Mouse (Mus musculus) liver, adult 2 months (tissue): ENCODE data around the gene Asb3. TPM values are rescaled to one million over a fixed set of nuclear protein-coding genes. Genes with fewer than 3 reads are reported as not detected.

Experiments used
- DNase-seq: peaks from one replicate; pipeline ENCODE4 v3.0.0-alpha.2; 2011; ENCODE audit warnings: low read depth, low spot score; ENCODE audit errors: extremely low read depth
- H3K27ac ChIP-seq: fragments of 200-500 bp; replicated peaks from 2 replicates; pipeline ENCODE4 v1.5.1; 2012; ENCODE audit warnings: low read depth, mild to moderate bottlenecking, control low read depth, inconsistent platforms, low read length; ENCODE audit not compliant: insufficient read depth
- H3K27me3 ChIP-seq: fragments of 200-500 bp; 2 replicates; pipeline ENCODE4 v1.6.1; 2012; ENCODE audit warnings: mild to moderate bottlenecking, moderate library complexity, low read length, inconsistent platforms; ENCODE audit not compliant: control insufficient read depth, insufficient read depth
- H3K36me3 ChIP-seq: fragments of 200-500 bp; 2 replicates; pipeline ENCODE4 v1.6.1; 2012; ENCODE audit warnings: low read length, inconsistent platforms; ENCODE audit not compliant: control insufficient read depth, insufficient read depth
- H3K4me1 ChIP-seq: fragments of 200-500 bp; 2 replicates; pipeline ENCODE4 v1.6.1; 2011; ENCODE audit warnings: low read length; ENCODE audit not compliant: control insufficient read depth, insufficient read depth
- H3K4me3 ChIP-seq: fragments of 200-500 bp; 2 replicates; pipeline ENCODE4 v1.5.1; 2011; ENCODE audit warnings: low read depth, mild to moderate bottlenecking, control low read depth, low read length, moderate library complexity; ENCODE audit not compliant: insufficient read depth
- H3K79me2 ChIP-seq: fragments of 200-500 bp; 2 replicates; pipeline ENCODE4 v1.6.1; 2012; ENCODE audit warnings: inconsistent platforms, mild to moderate bottlenecking, low read length, moderate library complexity; ENCODE audit not compliant: control insufficient read depth, insufficient read depth
- H3K9ac ChIP-seq: fragments of 200-500 bp; 2 replicates; pipeline ENCODE4 v1.6.1; 2012; ENCODE audit warnings: low read depth, mild to moderate bottlenecking, control low read depth, inconsistent platforms, low read length
- CTCF ChIP-seq: fragments of 200-500 bp; IDR thresholded peaks from 2 replicates; pipeline ENCODE4 v1.5.1; 2011; ENCODE audit warnings: low read depth, low read length, control low read depth
- POLR2A ChIP-seq: fragments of 200-500 bp; IDR thresholded peaks from 2 replicates; pipeline ENCODE4 v1.6.1; 2011; ENCODE audit warnings: low read length, control low read depth; ENCODE audit not compliant: insufficient read depth; ENCODE audit errors: extremely low read depth
- WGBS: fragments of 180-500 bp; shearing (Covaris S2); methylation state at CpG from one replicate; pipeline ENCODE4 v1.1.7; 2018; 5-methylcytosine and 5-hydroxymethylcytosine counted together
- polyA plus RNA-seq: library from polyadenylated mRNA; depleted of rRNA; stranded (reverse); fragments of >200 nt; gene quantifications from 2 replicates; pipeline ENCODE4 v1.2.3, GENCODE M21; 2012
- total RNA-seq: library from RNA; depleted of rRNA; stranded (reverse); fragments of >200 nt; gene quantifications from 2 replicates; pipeline ENCODE4 v1.2.3, GENCODE M21; 2014

Asb3 gene
- total and polyA plus RNA-seq, 2 experiments, result 1.6 to 10.8 TPM

- Histone ChIP-seq H3K27ac (no peak overlapping the region; the same call in 1 of the 2 replicates), H3K79me2 (peaks cover 3% of the 10 kb centered on the region; the same call in 1 of the 2 replicates), H3K27me3 (no peaks in the 10 kb centered on the region), H3K4me1 (peaks cover 2% of the 10 kb centered on the region; the same call in 1 of the 2 replicates), H3K36me3 (peaks cover 6% of the 10 kb centered on the region), H3K4me3 (peak overlapping the region; percentile 97), H3K9ac (peak overlapping the region; percentile 43)
- 0% methylated on average over 2 of the region's 2 CpGs for WGBS
- no peak for TF ChIP-seq POLR2A
- TF ChIP-seq CTCF, result no peak
- no peak for DNase-seq
These were observed 101.4 kb downstream of the Asb3 start for GRCm38 (mm10) chr11:30986625-30987017.

GRCm38 (mm10) chr11:30996670-30997069 lies 111.5 kb downstream of the Asb3 start:
- no peak overlapping the region for H3K27ac ChIP-seq
- no peaks in the 10 kb centered on the region for H3K79me2 ChIP-seq
- H3K36me3 ChIP-seq, result peaks cover 4% of the 10 kb centered on the region; the same call in 1 of the 2 replicates
- peaks cover 2% of the 10 kb centered on the region; the same call in 1 of the 2 replicates for H3K4me1 ChIP-seq
- 79% methylated on average over 3 of the region's 3 CpGs for WGBS
- DNase-seq, result no peak
- no peak overlapping the region for H3K4me3 ChIP-seq
- H3K9ac ChIP-seq, result no peak overlapping the region
- no peak for TF ChIP-seq POLR2A
- no peaks in the 10 kb centered on the region for H3K27me3 ChIP-seq

GRCm38 (mm10) chr11:30998199-30998598 lies 113.0 kb downstream of the Asb3 start:
- no peak for DNase-seq

GRCm38 (mm10) chr11:30998704-30999103 lies 113.5 kb downstream of the Asb3 start:
- Histone ChIP-seq H3K27me3 (no peaks in the 10 kb centered on the region), H3K36me3 (peaks cover 4% of the 10 kb centered on the region; the same call in 1 of the 2 replicates), H3K79me2 (no peaks in the 10 kb centered on the region; the same call in 1 of the 2 replicates), H3K4me3 (no peak overlapping the region), H3K27ac (no peak overlapping the region), H3K9ac (no peak overlapping the region), H3K4me1 (peaks cover 2% of the 10 kb centered on the region; the same call in 1 of the 2 replicates)
- DNase-seq, result no peak
- WGBS, result 88% methylated on average over 2 of the region's 2 CpGs
- TF ChIP-seq POLR2A (no peak), CTCF (no peak)

More at GRCm38 (mm10) chr11:30998199-30998598, 113.0 kb downstream of the Asb3 start:
- no peaks in the 10 kb centered on the region; the same call in 1 of the 2 replicates for H3K79me2 ChIP-seq
- peaks cover 4% of the 10 kb centered on the region; the same call in 1 of the 2 replicates for H3K36me3 ChIP-seq
- no peak overlapping the region for H3K27ac ChIP-seq
- WGBS, result 91% methylated on average over 5 of the region's 5 CpGs
- H3K9ac ChIP-seq, result no peak overlapping the region
- H3K27me3 ChIP-seq, result no peaks in the 10 kb centered on the region
- no peak overlapping the region for H3K4me3 ChIP-seq
- peaks cover 2% of the 10 kb centered on the region; the same call in 1 of the 2 replicates for H3K4me1 ChIP-seq
- TF ChIP-seq POLR2A, result no peak
- no peak for TF ChIP-seq CTCF

- no peak for DNase-seq
- Histone ChIP-seq H3K36me3 (peaks cover 4% of the 10 kb centered on the region; the same call in 1 of the 2 replicates), H3K4me3 (no peak overlapping the region), H3K27me3 (no peaks in the 10 kb centered on the region), H3K27ac (no peak overlapping the region), H3K4me1 (peaks cover 2% of the 10 kb centered on the region; the same call in 1 of the 2 replicates), H3K9ac (no peak overlapping the region), H3K79me2 (no peaks in the 10 kb centered on the region; the same call in 1 of the 2 replicates)
- 77% methylated on average over 2 of the region's 2 CpGs for WGBS
- TF ChIP-seq POLR2A, result no peak
- no peak for TF ChIP-seq CTCF
These were observed 114.8 kb downstream of the Asb3 start for GRCm38 (mm10) chr11:31000028-31000427.
